9 mouse cellular contexts compared by ENCODE assay signal in the genomic region with DNA sequence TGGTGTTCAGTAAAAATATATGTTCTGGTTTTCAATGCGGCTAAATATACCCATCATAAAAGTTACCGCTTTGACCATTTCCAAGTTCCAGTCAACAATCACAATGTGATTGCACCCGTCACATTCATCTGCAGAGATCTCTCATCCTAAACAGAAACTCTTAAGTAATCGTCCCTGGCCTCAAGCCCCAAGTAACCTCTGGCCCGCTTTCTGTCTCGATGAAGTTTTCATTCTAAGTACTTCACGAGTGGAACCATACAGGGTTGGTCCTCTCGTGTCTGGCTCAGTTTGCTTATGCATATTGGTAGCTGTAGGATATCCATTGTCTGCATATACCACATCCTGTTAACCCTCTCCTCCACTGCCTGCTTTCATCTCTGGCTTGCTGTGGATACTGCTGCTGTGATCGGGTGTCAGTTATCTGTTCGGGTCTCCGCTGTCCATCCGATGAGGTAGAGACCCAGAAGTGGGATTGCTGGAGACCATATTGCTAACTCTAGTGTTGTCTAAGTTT. TPM values are rescaled to one million over a fixed set of nuclear protein-coding genes. Genes with fewer than 3 reads are reported as not detected.
DNase-seq lines count a peak whose midpoint lies in the region; ATAC-seq and TF ChIP-seq lines count a peak whose summit lies in the region.
"Had no signal": no experiment of that assay in that cellular context is flagged by ENCODE, and none has a peak within 500 bp of the region (broad histone marks: within the 10 kb centered on the region; RNA-seq: fewer than 3 reads in every experiment).

No protein-coding gene starts in this region.

- no peak for ATAC-seq in kidney, embryonic 14.5 days (ENCODE audit: low FRiP score, low TSS enrichment)
- ATAC-seq in embryonic facial prominence, embryonic 14.5 days (ENCODE audit: low read depth), result no peak
- ATAC-seq in lung, postnatal 0 days, result peak; percentile 42; the same call in 1 of the 2 replicates
- ATAC-seq in erythroblast, adult 5-6 weeks (replicated peaks; ENCODE audit: low FRiP score, poor library complexity, severe bottlenecking), result no peak

- no peak for TF ChIP-seq CTCF in lung, postnatal 0 days (IDR thresholded peaks at IDR 0.05)

- 0 out of 2 replicates have a peak overlapping the region, but pooled peaks have one; percentile 13 for H3K9ac ChIP-seq in kidney, embryonic 14.5 days (ENCODE audit: low read depth, low read length)
- no peak overlapping the region for H3K9ac ChIP-seq in embryonic facial prominence, embryonic 14.5 days (ENCODE audit: low read depth, low read length)
- no peak overlapping the region for H3K9ac ChIP-seq in lung, postnatal 0 days (replicated peaks; ENCODE audit: low read depth)

- 63% methylated on average over 12 of the region's 12 CpGs for WGBS in kidney, embryonic 14.5 days
- WGBS in embryonic facial prominence, embryonic 14.5 days, result 61% methylated on average over 12 of the region's 12 CpGs
- 28% methylated on average over 12 of the region's 12 CpGs for WGBS in lung, postnatal 0 days

- no peaks in the 10 kb centered on the region for H3K9me3 ChIP-seq in kidney, embryonic 14.5 days (ENCODE audit: control insufficient read depth, low read length)
- no peaks in the 10 kb centered on the region for H3K9me3 ChIP-seq in embryonic facial prominence, embryonic 14.5 days (ENCODE audit: control insufficient read depth, low read length)
- H3K9me3 ChIP-seq in lung, postnatal 0 days (ENCODE audit: low read length), result no peaks in the 10 kb centered on the region

- H3K27me3 ChIP-seq in kidney, embryonic 14.5 days (ENCODE audit: control insufficient read depth, insufficient read depth, low read length), result no peaks in the 10 kb centered on the region
- H3K27me3 ChIP-seq in embryonic facial prominence, embryonic 14.5 days (replicated peaks; ENCODE audit: control insufficient read depth, insufficient read depth, low read length), result no peaks in the 10 kb centered on the region
- H3K27me3 ChIP-seq in lung, postnatal 0 days (replicated peaks; ENCODE audit: insufficient read depth, low read length), result no peaks in the 10 kb centered on the region

- no peaks in the 10 kb centered on the region for H3K36me3 ChIP-seq in kidney, embryonic 14.5 days (ENCODE audit: control insufficient read depth, insufficient read depth, low read length)
- H3K36me3 ChIP-seq in embryonic facial prominence, embryonic 14.5 days (ENCODE audit: control insufficient read depth, insufficient read depth, low read length), result no peaks in the 10 kb centered on the region
- no peaks in the 10 kb centered on the region for H3K36me3 ChIP-seq in lung, postnatal 0 days (ENCODE audit: insufficient read depth, low read length)

- no peak overlapping the region for H3K4me2 ChIP-seq in kidney, embryonic 14.5 days (replicated peaks; ENCODE audit: low read depth, low read length)
- H3K4me2 ChIP-seq in embryonic facial prominence, embryonic 14.5 days (ENCODE audit: low read depth, low read length), result no peak overlapping the region
- no peak overlapping the region; the same call in 1 of the 2 replicates for H3K4me2 ChIP-seq in lung, postnatal 0 days (replicated peaks; ENCODE audit: low read depth, low read length)

- peaks cover 17% of the 10 kb centered on the region; the same call in 1 of the 2 replicates for H3K4me1 ChIP-seq in kidney, embryonic 14.5 days (ENCODE audit: control insufficient read depth, insufficient read depth, low read length)
- H3K4me1 ChIP-seq in embryonic facial prominence, embryonic 14.5 days (ENCODE audit: control insufficient read depth, insufficient read depth, low read length), result peaks cover 35% of the 10 kb centered on the region
- H3K4me1 ChIP-seq in lung, postnatal 0 days (ENCODE audit: insufficient read depth, low read depth, low read length), result peaks cover 12% of the 10 kb centered on the region

- TF ChIP-seq EP300 in lung, postnatal 0 days (IDR thresholded peaks at IDR 0.05), result 0 out of 2 replicates have a peak, but pooled peaks have one; percentile 9

- H3K4me3 ChIP-seq in kidney, embryonic 14.5 days (ENCODE audit: low read length), result no peak overlapping the region
- no peak overlapping the region for H3K4me3 ChIP-seq in embryonic facial prominence, embryonic 14.5 days (ENCODE audit: low read depth, low read length)
- H3K4me3 ChIP-seq in lung, postnatal 0 days (ENCODE audit: low read depth, low read length), result no peak overlapping the region

- DNase-seq in kidney, adult 8-10 months, result no peak
- peak; percentile 43 for DNase-seq in NIH3T3 (ENCODE audit: low read depth)
- peak; percentile 14 for DNase-seq in embryonic facial prominence, embryonic 14.5 days (ENCODE audit: low spot score)
- DNase-seq in lung, postnatal 0 days (ENCODE audit: low spot score), result peak; percentile 42
- DNase-seq in c-Kit-positive CD71-positive TER-119-positive erythroid progenitor cells, embryonic 14.5 days (ENCODE audit: low spot score), result no peak
- DNase-seq in layer of hippocampus, adult 11-12 months (ENCODE audit: low spot score), result no peak
- DNase-seq: thymus, postnatal 36 days had no signal

- peak overlapping the region; percentile 55; the same call in 1 of the 2 replicates for H3K27ac ChIP-seq in kidney, embryonic 14.5 days (ENCODE audit: low read depth, low read length)
- H3K27ac ChIP-seq in embryonic facial prominence, embryonic 14.5 days (replicated peaks; ENCODE audit: low read depth, low read length), result peak overlapping the region; percentile 40; the same call in 1 of the 2 replicates
- H3K27ac ChIP-seq in lung, postnatal 0 days (ENCODE audit: low read length), result peak overlapping the region; percentile 47

RNA-seq across cellular contexts. Expression of gene Heg1, which starts 14.2 kb away (rescaled TPM):
- polyA plus RNA-seq in kidney, embryonic 14.5 days (2014; fragmentation: Nextera tagmentation; extraction: Ambion mirVana), result 14.2 and 21.5 TPM in 2 replicates
- 24.6 and 25.4 TPM in 2 replicates for polyA plus RNA-seq in embryonic facial prominence, embryonic 14.5 days (2014; fragmentation: Nextera tagmentation; extraction: Ambion mirVana)
- 33.5 and 36.2 TPM in 2 replicates for polyA plus RNA-seq in lung, postnatal 0 days (2015; fragmentation: Nextera tagmentation; extraction: Ambion mirVana)
- total RNA-seq in erythroblast, adult 5-6 weeks (2015; ENCODE audit: low replicate concordance), result 3.7 and 7.5 TPM in 2 replicates
- 2.4 and 6.4 TPM in 2 replicates for total RNA-seq in erythroblast, adult 5-6 weeks (2017; ENCODE audit: low replicate concordance)

Comparison
In these comparisons a context has a peak if more than half of its experiments do, and no peak if none do; other contexts are left out.
1. DNase-seq: peak in NIH3T3 (single experiment), embryonic facial prominence, embryonic 14.5 days (single experiment) and lung, postnatal 0 days (single experiment); none in kidney, adult 8-10 months (0 of 2), c-Kit-positive CD71-positive TER-119-positive erythroid progenitor cells, embryonic 14.5 days (single experiment) and layer of hippocampus, adult 11-12 months (single experiment).
2. Peak in every context shown above with its lines, with median percentiles within 50 percentile points of each other: H3K27ac ChIP-seq.